Mouse (Mus musculus): ENCODE data around the gene Nifk. TPM values are rescaled to one million over a fixed set of nuclear protein-coding genes. Genes with fewer than 3 reads are reported as not detected.

The Nifk gene
- polyA plus RNA-seq, 1 experiment from 2014 or later: 52.1 TPM

- WGBS: 88% methylated on average over 1 of the region's 1 CpGs
- no peaks in the 10 kb centered on the region for H3K9me3 ChIP-seq (replicated peaks; ENCODE audit: control insufficient read depth, low read length)
Observed at GRCm38 (mm10) chr1:118367970-118368369, 46.3 kb downstream of the Nifk start.

DNA sequence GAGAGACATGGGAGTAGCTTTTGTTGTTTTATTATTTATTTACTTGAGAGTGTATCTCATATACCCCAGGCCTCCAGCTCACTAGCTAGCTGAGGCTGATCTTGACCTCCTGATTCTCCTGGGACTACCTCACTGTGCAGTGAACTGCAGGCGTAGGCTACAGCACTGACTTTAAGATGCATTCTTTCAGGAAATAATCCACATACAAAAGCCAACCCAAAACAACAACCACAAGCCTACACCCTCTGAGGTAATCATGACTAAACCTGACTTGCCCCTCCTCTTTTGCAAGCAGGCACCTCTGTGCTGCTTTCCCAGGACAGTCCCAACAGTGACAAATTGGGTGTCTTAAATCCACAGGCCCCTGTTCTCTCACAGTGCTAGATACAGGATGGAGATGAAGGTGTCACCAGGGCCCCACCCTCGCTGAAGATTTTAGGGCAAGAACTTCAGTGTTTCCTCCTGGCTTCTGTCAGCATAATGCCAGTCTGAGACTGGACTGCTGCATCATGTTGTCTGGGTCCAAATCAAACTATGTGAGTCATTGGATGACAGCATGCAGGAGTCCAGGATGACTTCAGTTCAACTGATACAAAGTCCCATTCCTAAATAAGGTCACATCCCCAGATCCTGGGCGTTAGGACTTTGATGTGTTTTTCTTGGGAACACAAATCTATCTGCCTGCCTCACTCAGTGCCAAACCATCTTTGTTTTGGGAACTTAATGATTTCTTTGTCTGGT is 47.3 kb downstream of the Nifk start:
- Histone ChIP-seq H3K36me3 (ENCODE audit: control insufficient read depth, insufficient read depth) (no peaks in the 10 kb centered on the region), H3K4me3 (ENCODE audit: low read length) (no peak overlapping the region), H3K4me1 (ENCODE audit: control insufficient read depth, insufficient read depth, low read length) (peaks cover 2% of the 10 kb centered on the region; the same call in 1 of the 2 replicates), H3K9me3 (replicated peaks; ENCODE audit: control insufficient read depth, low read length) (no peaks in the 10 kb centered on the region), H3K9ac (ENCODE audit: low read length) (no peak overlapping the region), H3K27me3 (ENCODE audit: control insufficient read depth, insufficient read depth, low read length) (no peaks in the 10 kb centered on the region), H3K27ac (ENCODE audit: low read length) (no peak overlapping the region), H3K4me2 (ENCODE audit: low read depth, low read length) (no peak overlapping the region)
- 52% methylated on average over 3 of the region's 3 CpGs for WGBS
- no peak for ATAC-seq (replicated peaks; ENCODE audit: extremely low read depth, insufficient read depth, low FRiP score)

More at GRCm38 (mm10) chr1:118367970-118368369, 46.3 kb downstream of the Nifk start:
- Histone ChIP-seq H3K4me3 (ENCODE audit: low read length) (no peak overlapping the region), H3K4me2 (ENCODE audit: low read depth, low read length) (no peak overlapping the region), H3K27me3 (ENCODE audit: control insufficient read depth, insufficient read depth, low read length) (no peaks in the 10 kb centered on the region), H3K36me3 (ENCODE audit: control insufficient read depth, insufficient read depth) (no peaks in the 10 kb centered on the region), H3K9ac (ENCODE audit: low read length) (no peak overlapping the region), H3K4me1 (ENCODE audit: control insufficient read depth, insufficient read depth, low read length) (peaks cover 2% of the 10 kb centered on the region; the same call in 1 of the 2 replicates), H3K27ac (ENCODE audit: low read length) (no peak overlapping the region)
- ATAC-seq (replicated peaks; ENCODE audit: extremely low read depth, insufficient read depth, low FRiP score): no peak

DNA sequence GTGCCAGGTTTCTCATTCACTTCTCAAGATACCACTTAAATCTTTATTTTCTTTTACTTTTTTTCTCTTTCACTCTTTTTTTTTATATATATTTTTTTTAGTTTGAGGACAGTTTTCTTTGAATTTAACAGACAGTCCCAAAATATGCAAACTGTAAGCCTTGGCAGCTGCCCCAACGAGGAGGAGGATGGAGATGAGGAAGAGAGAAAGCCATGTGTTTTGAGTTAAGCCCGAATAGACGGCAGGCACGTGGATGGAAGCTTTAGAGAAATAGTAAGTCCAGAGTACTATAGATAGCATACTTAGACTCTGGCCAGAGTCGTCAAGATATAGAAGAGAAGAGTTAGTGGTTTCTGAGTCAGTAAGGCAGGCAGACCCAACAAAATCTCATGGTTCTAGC is 56.1 kb downstream of the Nifk start:
- 55% methylated on average over 5 of the region's 5 CpGs for WGBS
- Histone ChIP-seq H3K27me3 (ENCODE audit: control insufficient read depth, insufficient read depth, low read length) (no peaks in the 10 kb centered on the region), H3K36me3 (ENCODE audit: control insufficient read depth, insufficient read depth) (no peaks in the 10 kb centered on the region), H3K4me3 (ENCODE audit: low read length) (no peak overlapping the region), H3K9ac (ENCODE audit: low read length) (no peak overlapping the region), H3K27ac (ENCODE audit: low read length) (no peak overlapping the region), H3K4me1 (ENCODE audit: control insufficient read depth, insufficient read depth, low read length) (no peaks in the 10 kb centered on the region), H3K9me3 (replicated peaks; ENCODE audit: control insufficient read depth, low read length) (no peaks in the 10 kb centered on the region), H3K4me2 (ENCODE audit: low read depth, low read length) (no peak overlapping the region)
- no peak for ATAC-seq (replicated peaks; ENCODE audit: extremely low read depth, insufficient read depth, low FRiP score)

DNA sequence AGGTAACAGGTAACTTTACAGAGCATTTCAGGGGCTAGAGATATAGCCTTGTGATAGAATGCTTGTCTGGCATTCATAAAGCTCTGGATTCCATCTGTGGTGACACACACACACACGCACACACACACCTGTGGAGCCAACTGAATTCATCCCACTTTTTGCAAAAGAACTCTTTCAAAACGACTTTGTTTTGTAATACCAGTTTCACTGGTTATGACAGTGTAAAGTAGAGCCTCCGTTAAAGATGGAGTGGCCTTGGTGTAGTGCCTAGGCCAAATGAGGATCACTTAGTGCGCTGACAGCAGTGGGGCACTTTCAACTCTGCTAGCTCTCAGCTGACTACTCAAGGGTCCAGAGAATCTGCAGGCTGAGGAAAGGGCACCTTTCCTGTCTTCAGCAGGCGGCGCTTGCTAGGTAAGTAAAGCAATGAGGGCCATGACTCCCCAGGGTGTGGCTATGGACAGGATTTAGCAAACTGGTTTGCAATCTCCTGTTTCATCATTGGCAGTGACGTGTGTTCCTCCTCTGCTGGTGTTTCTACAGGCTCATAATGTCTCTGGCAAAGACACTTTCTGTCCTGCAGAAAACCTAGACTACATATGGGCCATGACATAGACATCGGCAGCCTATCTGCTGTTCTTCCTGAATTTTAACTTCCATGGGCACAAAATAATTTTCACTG is 58.6 kb downstream of the Nifk start:
- H3K4me2 ChIP-seq (ENCODE audit: low read depth, low read length): no peak overlapping the region
- no peaks in the 10 kb centered on the region for H3K9me3 ChIP-seq (replicated peaks; ENCODE audit: control insufficient read depth, low read length)
- no peak overlapping the region for H3K4me3 ChIP-seq (ENCODE audit: low read length)
- H3K36me3 ChIP-seq (ENCODE audit: control insufficient read depth, insufficient read depth): no peaks in the 10 kb centered on the region
- no peaks in the 10 kb centered on the region for H3K4me1 ChIP-seq (ENCODE audit: control insufficient read depth, insufficient read depth, low read length)
- no peaks in the 10 kb centered on the region for H3K27me3 ChIP-seq (ENCODE audit: control insufficient read depth, insufficient read depth, low read length)
- ATAC-seq (replicated peaks; ENCODE audit: extremely low read depth, insufficient read depth, low FRiP score): no peak
- WGBS: 62% methylated on average over 8 of the region's 8 CpGs
- H3K27ac ChIP-seq (ENCODE audit: low read length): no peak overlapping the region
- H3K9ac ChIP-seq (ENCODE audit: low read length): no peak overlapping the region

Other genes starting within 250 kb of the Nifk start
- gene Gm29106, start 145.3 kb upstream of the Nifk start, polyA plus RNA-seq (2015; fragmentation: Nextera tagmentation; extraction: Ambion mirVana): 0.05 TPM in 1 of 2 replicates, not detected in the other
- 172 and 176 TPM in 2 replicates for gene Tsn, start 10.1 kb upstream of the Nifk start, polyA plus RNA-seq (2015; fragmentation: Nextera tagmentation; extraction: Ambion mirVana)
- gene Clasp1, start 67.2 kb downstream of the Nifk start, polyA plus RNA-seq (2015; fragmentation: Nextera tagmentation; extraction: Ambion mirVana): 86.8 and 101 TPM in 2 replicates

All from heart, embryonic 16.5 days (tissue).